Mouse (Mus musculus): ENCODE results near the gene Rybp.

Gene Rybp

DNA sequence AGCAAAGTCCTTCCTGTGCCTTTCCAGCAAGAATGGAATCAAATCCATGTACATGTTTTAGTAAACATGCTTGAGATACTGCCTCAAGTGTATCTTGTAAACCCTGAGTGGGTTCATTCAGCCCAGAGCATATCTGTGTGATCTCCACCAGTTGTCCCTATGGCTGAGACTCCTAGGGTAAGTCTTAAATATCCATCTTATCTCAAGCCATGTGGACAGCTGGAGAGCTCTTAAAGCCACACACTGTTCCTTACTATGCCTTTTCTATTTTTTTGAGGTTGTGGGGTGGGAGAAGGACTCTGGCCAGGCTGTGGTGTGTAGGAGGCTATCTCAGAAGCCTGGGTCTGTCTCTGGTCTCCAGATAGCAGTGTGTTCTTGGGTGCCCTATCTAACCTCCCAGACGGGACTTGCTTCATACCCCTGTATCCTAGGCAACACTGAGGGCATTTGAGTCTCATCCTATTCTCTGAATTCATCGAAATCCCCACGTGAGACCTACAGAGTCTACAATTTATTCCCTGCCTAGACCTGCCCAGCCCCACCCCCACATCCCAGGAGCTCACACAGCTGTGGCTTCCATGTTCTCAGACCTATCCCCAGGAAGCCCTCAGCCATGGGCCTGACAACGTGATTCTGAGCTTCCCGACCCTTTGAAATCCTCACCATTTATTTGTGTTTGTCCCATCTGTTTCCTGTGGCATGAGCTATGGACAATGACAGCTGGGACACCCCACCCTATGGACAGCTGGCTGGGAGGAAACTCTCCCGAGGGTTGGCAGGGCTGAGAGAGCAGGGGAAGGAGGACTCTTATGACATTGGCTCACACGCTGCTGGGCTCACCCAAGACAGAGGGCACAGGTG is 98.2 kb downstream of the Rybp start:
- peak in 1 of 2 experiments; percentile 17 for DNase-seq (ENCODE audit: low spot score in 2 of 2)

- no peak for DNase-seq (ENCODE audit: low spot score in 2 of 2)
These were observed 99.5 kb downstream of the Rybp start for GRCm38 (mm10) chr6:100187821-100188220.

DNA sequence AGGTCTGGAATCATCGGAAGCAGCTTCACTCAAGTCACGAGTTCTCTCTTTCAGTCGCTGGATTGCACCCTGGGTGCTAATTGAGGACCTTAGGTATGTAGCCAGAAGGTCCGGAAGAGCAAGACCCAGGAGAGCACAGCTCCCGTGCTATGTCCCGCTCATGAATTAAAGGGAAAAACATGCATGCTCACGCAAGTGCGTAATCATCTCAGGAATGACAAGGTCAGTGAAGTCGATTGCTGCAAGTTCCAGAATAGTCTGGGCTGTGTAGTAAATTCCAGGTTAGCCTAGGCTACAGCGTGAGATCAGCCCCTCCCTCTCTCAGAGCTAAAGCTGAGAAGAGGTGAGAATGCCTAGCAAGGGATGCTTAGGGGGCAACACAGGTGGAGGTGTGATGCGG is 100.5 kb downstream of the Rybp start:
- DNase-seq (ENCODE audit: low spot score in 2 of 2) = no peak

GRCm38 (mm10) chr6:100185524-100185923 is 101.8 kb downstream of the Rybp start:
- no peak for DNase-seq (ENCODE audit: low spot score in 2 of 2)

DNA sequence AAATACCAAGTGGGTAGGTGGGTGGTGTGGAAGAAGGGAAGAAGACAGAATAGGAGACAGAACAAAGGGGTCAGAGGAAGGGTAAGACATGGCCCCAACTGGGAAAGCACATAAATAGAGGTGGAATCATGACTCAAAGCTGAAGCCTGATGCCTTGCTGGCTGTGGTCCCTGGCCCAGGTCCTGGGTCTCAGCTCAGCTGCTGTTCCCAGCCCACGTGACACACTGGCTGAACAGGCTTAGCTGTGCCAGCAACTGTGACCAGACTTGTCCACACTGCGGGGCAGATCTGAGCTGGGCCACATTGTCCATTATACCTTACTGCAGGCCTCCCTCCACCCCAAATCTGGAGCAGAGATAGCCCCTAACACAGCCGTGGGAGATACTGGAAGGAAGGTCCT is 103.9 kb downstream of the Rybp start:
- DNase-seq (ENCODE audit: low spot score in 2 of 2) = no peak

DNA sequence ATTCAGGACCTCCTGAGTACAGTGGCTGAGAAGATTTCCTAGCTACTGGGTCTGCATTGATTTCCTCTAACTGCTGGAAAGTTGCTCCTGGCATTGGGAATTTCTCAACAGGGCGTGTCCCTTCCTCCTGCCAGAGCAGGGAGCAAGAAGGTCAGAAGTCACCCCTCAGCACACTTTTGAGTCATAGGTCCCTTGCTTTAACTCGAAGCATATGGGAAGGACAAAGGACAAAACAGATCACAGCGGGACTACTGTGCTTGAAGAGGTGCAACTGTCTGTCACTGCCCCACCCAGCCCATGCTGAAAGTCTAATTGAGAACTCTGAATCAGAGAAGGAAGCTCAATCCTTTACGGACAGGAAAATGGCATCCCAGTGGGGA is 106.4 kb downstream of the Rybp start:
- DNase-seq (ENCODE audit: low spot score in 2 of 2) = no peak

DNA sequence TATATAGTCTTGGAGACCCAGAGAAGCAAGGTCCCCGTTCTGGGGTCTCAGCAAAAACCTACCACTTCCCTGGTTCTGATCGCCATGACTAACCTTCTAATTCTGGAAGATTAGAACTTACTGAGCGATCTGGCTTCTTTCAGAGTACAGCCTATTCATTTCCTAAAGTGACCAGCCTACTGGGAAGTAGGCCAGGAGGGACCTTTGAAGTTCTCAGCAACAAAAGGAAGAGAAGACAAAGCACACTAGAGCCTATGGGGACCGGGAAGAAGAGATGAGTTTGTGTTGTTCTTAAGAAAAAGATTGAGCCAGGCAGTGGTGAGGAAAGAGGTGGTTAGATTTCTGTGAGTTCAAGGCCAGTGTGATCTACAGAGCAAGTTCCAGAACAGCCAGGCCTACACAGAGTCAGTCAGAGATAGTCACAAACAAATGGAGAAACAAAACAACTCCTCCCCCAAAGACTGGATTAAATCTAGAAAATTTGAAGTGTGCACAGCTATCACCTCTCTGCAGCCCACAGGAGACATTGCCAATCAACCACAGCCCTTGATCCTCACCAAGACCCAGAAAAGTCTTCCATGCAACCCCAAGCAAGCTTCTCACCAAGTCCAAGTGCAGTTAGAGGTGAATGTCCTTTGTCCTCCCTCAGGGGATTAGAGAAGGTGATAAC is 106.9 kb downstream of the Rybp start:
- DNase-seq (ENCODE audit: low spot score in 2 of 2) = no peak

- DNase-seq (ENCODE audit: low spot score in 2 of 2) = peak in 1 of 2 experiments; percentile 17
These were observed 108.5 kb downstream of the Rybp start for GRCm38 (mm10) chr6:100178830-100179229.

All from spleen, postnatal 36 days (tissue).